Mouse (Mus musculus): ENCODE data around the gene Stxbp5l.
"Not testable (repeated sequence)": the region's sequence is repeated elsewhere in the genome, so short reads cannot be mapped to it uniquely, and the experiment has no call there.

Stxbp5l gene

GRCm38 (mm10) chr16:37261678-37262077 lies 123.1 kb downstream of the Stxbp5l start:
- no peak for DNase-seq

- no peak for DNase-seq
Observed at GRCm38 (mm10) chr16:37219151-37219550, 165.6 kb downstream of the Stxbp5l start.

- no peak for DNase-seq
Observed at GRCm38 (mm10) chr16:37208783-37209182, 176.0 kb downstream of the Stxbp5l start.

DNA sequence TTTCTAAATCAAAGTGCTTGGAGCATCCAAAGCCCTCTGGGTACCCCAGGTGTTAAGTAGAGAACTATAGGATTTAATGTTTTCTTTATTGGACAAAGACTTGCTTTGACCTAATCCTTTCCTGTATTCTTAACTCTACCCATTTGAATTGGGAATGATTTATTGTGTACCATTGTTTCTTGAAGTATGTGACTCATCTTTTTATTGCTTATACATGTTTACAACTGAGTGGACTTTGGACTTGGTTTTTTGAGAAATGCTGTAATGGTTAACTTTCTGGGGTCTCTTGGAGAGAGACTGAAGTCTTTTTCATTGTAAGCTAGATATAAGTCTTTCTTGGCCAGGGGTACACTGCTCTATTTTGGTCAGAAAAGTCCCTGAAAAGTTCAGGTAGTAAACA lies 190.6 kb downstream of the Stxbp5l start:
- DNase-seq, result no peak

DNA sequence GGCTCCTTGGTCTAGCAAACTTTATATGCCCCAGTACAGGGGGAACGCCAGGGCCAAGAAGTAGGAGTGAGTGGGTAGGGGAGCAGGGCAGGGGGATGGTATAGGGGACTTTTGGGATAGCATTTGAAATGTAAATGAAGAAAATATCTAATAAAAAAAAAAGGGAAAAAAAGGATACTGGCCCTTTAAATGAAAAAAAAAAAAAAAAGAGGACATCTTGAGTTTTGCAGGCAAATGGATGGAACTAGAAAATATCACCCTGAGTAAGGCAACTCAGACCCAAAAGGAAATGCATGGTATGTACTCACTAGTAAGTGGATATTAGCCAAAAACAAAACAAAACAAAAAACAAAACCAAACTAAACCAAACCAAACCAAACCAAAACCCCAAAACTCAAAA lies 259.6 kb downstream of the Stxbp5l start:
- not testable (repeated sequence) for DNase-seq

GRCm38 (mm10) chr16:37109285-37109684 lies 275.5 kb downstream of the Stxbp5l start:
- peak; percentile 49 for DNase-seq

GRCm38 (mm10) chr16:37108763-37109162 lies 276.0 kb downstream of the Stxbp5l start:
- DNase-seq, result peak; percentile 31

DNA sequence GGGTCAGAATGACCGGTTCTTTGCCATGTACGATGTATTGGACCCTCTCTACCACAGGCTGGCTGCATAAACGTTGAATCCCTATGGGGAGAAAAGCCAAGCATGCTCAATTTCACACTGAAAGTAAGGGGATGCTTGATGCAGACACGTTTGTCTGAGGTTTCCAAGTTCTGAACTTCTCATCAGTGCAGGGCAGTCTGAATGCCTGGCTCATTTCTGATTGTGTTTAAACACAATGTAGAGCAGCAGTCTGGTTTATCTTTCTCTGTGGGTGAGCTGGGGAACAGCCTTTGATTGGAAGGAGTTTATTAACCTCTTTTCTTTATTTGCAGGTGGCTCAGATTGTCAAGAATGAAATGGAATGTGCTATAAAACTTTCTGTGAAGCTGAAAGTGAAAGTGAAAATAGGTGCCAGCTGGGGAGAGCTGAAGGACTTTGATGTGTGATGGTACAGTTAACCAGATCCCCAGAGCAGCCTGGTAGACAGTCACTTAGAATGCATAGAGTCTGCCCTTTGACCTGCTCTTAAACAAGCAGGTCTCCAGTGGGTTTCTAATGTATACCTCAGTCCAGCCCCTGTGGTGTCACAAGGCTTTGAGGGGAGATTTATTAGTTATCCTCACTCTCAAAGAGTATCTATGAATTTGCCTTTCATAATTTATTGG lies 290.5 kb downstream of the Stxbp5l start:
- no peak for DNase-seq

GRCm38 (mm10) chr16:37089648-37090047 lies 295.1 kb downstream of the Stxbp5l start:
- no peak for DNase-seq

DNA sequence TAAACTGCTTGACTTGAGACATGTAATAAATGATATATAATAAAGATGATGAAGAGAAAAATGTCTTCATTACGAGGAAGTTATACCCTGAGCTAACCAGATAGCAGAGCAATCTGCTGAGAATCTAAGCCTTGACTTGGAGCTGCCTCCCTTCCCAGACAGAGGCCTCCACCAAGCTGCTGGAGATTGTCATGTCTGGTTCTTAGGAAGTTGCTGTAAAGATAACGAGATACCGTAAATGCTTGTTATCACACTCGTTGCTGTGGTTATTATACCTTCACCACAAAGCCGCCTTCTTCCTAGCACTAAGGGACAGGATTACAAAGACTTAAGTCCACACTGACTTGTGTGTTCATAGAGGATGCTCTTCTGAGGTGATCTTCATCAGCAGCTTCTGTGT lies 312.4 kb downstream of the Stxbp5l start:
- DNase-seq, result no peak
